Mouse (Mus musculus) telencephalon, adult 2 months (tissue): ENCODE measurements around the gene Hyal1.

Experiments
- DNase-seq: peaks from one replicate; pipeline ENCODE4 v3.0.0-alpha.2; 2011; ENCODE audit warnings: low read depth, low spot score

The Hyal1 gene

GRCm38 (mm10) chr9:107594281-107595062 lies 17.7 kb downstream of the Hyal1 start:
- no peak for DNase-seq

GRCm38 (mm10) chr9:107596619-107597569 lies 20.2 kb downstream of the Hyal1 start:
- no peak for DNase-seq

GRCm38 (mm10) chr9:107598385-107598784 lies 21.7 kb downstream of the Hyal1 start:
- DNase-seq = no peak

GRCm38 (mm10) chr9:107599433-107599832 lies 22.7 kb downstream of the Hyal1 start:
- DNase-seq = no peak

GRCm38 (mm10) chr9:107599842-107600241 lies 23.1 kb downstream of the Hyal1 start:
- DNase-seq = no peak

- DNase-seq = no peak
Measured at GRCm38 (mm10) chr9:107600745-107601144, 24.0 kb downstream of the Hyal1 start.

- no peak for DNase-seq
Measured at GRCm38 (mm10) chr9:107601275-107601674, 24.5 kb downstream of the Hyal1 start.

- DNase-seq = peak; percentile 53
Measured at GRCm38 (mm10) chr9:107602068-107602648, 25.4 kb downstream of the Hyal1 start.

- no peak for DNase-seq
Measured at GRCm38 (mm10) chr9:107603251-107603650, 26.5 kb downstream of the Hyal1 start.

GRCm38 (mm10) chr9:107605041-107605661 lies 28.4 kb downstream of the Hyal1 start:
- DNase-seq = no peak

GRCm38 (mm10) chr9:107606591-107606990 lies 29.9 kb downstream of the Hyal1 start:
- DNase-seq = no peak

- DNase-seq = no peak
Measured at GRCm38 (mm10) chr9:107607036-107607435, 30.3 kb downstream of the Hyal1 start.

- no peak for DNase-seq
Measured at GRCm38 (mm10) chr9:107607653-107608245, 31.0 kb downstream of the Hyal1 start.

GRCm38 (mm10) chr9:107608741-107609432 lies 32.2 kb downstream of the Hyal1 start, which contains the start of gene Sema3b:
Sema3b (minus strand) TSS chr9:107609229.
- no peak for DNase-seq

GRCm38 (mm10) chr9:107609433-107609830 lies 32.7 kb downstream of the Hyal1 start:
- DNase-seq = no peak

GRCm38 (mm10) chr9:107611456-107612190 lies 34.9 kb downstream of the Hyal1 start:
- DNase-seq = peak; percentile 60

GRCm38 (mm10) chr9:107612191-107612944 lies 35.6 kb downstream of the Hyal1 start:
- peak; percentile 93 for DNase-seq

- DNase-seq = no peak
Measured at GRCm38 (mm10) chr9:107612945-107613569, 36.3 kb downstream of the Hyal1 start.

GRCm38 (mm10) chr9:107615035-107615434 lies 38.3 kb downstream of the Hyal1 start:
- DNase-seq = no peak
